Mouse (Mus musculus) spleen, postnatal 4 days (tissue): Measurements from ENCODE around the gene Ssbp3.

ENCODE experiments used
- DNase-seq, 2 experiments: peaks; one replicate each; pipeline ENCODE4 v3.0.0; 2022; ENCODE audit warnings: low spot score in 2 of 2

Ssbp3 gene

DNA sequence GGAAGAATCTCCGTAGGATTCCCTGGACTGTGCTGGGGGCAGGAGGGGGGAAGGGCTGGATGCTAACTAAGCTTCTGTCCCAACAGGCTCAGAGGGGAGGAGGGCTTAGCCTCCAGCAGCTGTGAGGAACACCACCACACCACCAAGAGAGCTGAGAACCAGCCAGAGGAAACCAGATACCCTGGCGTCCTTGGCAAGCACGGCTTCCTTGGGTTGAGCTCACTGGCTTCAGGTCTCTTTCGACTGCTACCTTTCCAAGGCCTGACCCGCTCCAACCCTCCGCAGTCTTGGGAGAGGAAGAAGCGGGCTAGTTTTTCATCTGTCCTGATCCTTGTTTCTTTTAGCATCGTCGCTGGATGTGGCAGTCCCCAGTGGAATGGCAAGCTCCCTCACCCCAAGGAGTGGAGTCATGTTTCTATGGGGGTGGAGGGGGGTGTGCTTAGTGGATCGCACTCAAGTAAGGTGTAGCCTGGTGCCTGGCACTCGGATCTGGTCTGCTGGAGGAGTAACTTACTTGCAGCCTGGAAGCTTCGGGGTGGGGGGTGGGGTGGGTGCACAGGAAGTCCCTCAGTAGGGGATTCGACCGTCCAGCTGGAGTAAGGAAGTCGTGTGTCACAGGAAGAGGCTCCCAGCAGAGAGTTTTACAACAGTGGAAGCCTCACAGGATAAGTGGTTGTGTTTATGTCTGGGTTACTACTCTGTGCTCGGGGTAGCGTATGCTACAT, 2.6 kb upstream of the Ssbp3 start:
- DNase-seq: peak in 1 of 2 experiments; percentile 69

DNA sequence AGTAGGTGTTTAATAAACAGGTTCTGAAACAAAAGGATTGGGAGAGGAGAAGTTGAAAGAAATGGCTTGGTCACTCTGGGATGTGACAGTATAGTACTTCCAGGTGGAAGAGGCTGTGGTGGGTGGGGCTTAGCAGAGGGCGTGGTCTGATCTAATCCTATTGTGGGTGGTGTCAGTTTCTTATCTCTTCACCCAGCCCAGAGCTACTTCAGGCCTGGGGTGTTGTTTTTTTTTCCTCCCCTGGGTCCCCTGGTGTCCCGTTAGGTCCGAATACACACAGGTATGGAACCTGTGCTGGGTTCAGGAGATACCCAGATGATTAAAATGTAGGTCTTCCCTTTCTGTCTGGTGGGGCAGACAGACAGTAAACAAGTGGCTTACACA, 2.1 kb upstream of the Ssbp3 start:
- DNase-seq: peak; percentile 86 to 87

DNA sequence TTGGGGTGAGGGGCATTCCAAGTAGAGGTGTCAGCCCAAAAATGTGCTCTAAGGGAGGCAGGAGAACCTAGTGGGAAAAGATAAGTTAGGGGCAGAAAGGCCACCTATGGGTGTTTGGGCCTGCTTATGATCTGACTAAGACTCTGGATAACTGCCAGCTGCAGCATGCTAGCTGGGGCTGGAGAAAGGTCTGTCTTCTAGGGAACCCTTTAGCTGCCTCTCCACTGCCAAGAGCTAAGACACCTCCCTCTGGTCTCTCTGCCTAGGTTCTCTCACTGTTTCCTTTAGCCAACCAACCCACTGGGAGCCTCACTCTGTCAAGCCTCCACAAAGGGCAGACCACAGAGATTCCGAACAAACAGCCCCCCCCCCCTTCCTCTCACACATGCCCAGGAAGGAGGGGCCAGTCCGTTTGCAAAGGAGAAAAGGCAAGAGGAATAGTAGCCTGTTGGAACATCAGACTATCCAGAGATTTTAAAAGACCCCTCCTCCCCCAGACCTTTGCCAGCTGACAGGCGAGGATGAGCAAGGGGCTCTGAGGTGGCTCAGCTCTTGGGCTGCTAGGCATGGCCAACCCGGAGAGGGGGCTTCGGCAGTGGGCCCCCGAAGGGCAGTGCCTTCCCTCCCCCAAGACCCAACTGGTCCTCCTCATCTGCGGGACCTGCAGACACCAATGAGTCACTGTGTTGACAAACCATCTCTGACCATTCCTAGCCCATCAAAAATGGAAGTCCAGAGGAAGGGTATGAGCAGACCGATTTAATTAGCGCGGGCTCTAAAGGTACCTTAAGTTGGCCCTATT, 1.4 kb upstream of the Ssbp3 start:
- peak; percentile 63 to 79 for DNase-seq

DNA sequence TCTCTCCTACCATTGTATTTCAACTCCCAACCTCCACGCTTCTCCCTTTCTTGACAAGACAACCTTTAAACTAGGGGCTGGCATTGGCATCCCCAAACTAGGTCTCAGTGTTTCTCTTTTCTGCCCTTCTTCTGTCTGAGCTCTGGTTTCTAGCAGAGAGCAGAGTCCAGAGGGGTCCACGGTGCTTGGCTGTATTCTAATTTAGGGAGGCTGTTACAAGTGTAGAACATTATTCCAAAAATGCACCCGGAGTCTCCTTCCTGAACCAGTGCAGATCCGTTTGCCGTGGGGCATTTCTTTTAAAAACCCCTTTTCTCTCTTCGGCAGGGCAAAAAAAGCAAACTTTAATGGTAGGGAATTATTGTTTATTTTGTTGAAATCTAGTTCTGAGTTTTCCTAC, 704 bp upstream of the Ssbp3 start:
- peak; percentile 32 to 70 for DNase-seq

DNA sequence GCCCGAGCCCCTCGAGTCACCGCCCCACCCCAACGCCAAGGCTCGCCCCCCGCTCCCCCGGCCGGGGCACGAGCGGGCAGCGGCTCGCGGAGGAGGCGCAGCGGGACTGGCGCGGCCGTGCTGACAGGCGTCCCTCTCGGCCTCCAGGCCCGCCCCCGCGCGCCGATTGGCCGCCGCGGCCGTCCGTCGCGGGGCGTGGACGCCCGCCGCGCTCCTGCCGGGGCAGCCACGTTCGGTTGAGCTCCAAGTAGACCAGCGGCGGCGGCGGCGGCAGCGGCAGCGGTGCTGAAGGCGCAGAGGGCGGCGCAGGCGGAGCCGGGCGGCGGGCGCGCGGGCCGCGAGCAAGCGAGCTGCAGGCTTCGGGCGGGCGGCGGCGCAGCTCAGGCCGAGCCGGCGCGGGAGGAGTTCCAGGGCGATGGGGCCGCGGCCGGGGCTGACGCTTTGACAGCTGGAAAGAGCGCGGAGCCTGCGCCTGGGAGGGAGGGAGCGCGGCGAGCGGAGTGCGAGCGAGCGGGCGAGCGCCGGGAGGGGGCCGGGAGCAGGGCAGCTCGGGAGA, 823 bp downstream of the Ssbp3 start:
- DNase-seq: peak; percentile 95 to 96

DNA sequence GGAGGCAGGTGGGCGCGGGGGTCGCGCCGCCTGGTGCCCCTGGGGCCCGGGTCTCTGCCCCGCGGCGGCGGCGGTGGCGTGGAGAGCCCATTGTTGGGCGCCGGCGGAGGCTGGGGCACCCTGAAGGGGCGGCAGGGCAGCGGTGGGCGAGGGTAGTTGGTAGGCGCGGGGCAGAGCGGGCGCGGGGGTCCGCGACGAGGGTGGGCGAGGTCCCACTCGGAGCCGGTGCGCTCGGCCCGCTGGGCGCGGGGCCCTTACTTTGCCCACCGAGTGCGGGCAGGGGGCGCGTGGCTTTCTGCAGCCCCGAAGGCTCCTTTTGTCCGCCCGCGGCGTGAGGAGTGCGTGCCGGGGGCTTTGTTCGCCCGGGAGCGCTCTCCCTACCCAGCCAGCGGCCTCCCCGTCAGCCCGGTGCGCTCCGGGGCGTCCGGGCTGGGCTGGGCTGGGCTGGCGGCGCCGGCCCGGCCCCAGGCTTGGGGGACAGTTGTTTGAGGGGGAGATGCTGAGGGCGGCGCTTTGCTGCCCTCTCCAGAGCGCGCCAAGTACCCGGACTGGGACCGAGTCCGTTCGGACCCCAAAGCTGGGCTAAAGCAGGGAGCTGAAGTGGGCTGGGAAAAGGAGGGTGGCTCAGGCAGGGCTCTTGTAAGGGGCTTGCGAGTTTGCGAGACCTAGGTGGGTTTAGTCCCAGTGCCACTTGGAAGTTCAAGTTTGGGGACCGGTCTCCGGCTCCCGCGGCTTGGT, 1.6 kb downstream of the Ssbp3 start:
- peak in 1 of 2 experiments; percentile 41 for DNase-seq

DNA sequence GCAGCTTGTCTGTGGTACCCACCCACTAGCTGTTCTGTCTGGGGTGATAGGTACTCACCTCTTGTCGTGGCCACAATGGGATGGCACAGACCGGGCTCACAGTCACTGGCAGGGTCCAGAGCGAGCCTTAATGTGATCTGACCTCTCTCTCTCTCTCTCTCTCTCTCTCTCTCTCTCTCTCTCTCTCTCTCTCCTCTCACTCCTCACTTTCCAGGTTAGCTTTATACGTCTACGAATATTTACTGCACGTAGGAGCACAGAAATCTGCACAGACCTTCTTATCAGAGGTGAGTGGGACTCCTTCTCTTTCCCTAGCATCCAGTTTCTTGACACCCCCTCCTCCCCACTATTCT, 2.2 kb downstream of the Ssbp3 start:
- no peak for DNase-seq

DNA sequence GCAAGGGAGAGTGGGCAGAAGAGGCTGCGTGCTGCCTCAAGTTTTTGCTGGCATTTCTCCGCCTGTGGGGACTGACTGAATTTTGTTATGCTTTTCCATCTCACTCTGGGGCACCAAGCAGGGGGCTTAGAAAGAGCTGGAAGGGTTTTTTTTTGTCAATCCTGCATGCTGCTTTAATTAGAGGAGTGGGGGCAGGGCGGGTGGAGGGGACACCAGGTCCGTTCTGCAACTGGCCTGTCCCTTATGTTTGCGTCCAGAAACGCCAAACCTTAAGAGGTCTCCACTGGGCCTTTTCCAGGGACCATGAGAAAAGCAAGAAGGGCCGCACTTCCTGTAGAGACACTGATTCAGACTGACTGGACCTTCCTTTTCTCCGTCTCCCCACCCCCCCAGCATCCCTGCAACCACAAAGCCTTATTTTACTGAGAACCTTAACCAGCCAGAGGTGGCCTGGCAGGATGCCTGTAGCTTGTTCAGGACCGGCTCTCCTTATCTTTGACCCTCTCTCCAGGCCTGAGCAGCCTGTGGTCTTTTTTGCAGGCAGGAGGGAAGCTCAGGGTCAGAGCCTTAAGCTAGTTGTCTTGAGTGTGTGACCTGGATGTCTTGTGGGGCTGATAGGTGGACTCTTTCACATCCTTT, 3.0 kb downstream of the Ssbp3 start:
- no peak for DNase-seq

DNA sequence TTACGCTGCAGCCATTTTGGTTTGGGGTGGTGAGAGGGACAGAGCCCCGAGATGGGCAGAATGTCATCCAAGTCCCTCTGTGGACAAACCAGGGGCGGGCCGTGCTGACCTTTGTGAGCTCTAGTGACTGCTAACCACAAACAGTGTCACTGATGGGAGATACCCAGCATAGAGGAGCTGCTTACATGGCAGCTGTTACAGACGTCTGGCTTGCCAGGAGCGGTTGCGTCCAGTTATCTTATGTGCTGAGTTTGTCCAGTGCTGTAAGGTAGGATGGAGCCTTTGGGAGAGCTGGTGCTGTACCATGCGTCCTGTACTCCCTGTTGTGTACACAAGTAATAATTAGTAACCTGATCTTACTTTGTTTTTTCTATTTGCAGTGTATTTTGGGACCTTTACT, 4.8 kb downstream of the Ssbp3 start:
- DNase-seq: no peak

DNA sequence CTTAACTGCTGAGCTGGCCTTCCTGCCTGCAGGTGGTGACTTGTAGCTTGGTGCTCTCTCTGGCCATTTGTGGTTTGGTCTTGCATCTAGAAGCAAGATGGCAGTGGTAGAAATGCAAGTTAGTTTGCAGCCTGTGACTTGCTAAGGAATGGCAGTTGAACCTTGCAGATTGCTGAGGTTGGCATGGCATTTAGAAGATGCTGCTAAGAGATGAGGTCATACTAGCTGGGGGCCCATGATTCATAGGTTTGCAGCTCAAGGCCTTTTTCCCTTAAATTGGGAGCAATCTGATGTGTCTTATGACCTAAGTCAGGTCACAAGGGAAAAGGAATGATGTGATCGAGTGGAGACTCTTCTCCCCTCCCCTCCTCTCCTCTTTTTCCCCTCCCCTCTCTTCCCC, 7.8 kb downstream of the Ssbp3 start:
- DNase-seq: no peak

DNA sequence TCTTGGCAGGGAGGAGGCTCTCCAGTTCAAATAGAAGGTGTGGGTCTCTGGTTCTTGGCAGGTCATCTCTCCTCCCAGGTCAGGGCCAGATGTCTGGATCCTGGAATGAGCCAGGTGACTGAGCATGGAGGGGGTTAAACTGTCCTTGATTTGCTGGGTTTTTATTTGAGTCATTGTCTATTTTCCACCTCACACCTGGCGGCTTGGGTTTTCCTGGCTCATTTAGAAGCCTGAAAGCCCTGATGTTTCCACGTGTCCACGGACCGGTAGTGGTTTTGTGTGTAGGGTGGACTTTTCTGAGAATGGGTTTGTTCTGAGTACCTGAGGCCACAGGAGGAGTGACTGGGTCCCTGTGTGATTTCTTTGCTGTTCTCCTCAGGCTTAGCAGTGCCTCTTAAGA, 9.6 kb downstream of the Ssbp3 start:
- DNase-seq: no peak

DNA sequence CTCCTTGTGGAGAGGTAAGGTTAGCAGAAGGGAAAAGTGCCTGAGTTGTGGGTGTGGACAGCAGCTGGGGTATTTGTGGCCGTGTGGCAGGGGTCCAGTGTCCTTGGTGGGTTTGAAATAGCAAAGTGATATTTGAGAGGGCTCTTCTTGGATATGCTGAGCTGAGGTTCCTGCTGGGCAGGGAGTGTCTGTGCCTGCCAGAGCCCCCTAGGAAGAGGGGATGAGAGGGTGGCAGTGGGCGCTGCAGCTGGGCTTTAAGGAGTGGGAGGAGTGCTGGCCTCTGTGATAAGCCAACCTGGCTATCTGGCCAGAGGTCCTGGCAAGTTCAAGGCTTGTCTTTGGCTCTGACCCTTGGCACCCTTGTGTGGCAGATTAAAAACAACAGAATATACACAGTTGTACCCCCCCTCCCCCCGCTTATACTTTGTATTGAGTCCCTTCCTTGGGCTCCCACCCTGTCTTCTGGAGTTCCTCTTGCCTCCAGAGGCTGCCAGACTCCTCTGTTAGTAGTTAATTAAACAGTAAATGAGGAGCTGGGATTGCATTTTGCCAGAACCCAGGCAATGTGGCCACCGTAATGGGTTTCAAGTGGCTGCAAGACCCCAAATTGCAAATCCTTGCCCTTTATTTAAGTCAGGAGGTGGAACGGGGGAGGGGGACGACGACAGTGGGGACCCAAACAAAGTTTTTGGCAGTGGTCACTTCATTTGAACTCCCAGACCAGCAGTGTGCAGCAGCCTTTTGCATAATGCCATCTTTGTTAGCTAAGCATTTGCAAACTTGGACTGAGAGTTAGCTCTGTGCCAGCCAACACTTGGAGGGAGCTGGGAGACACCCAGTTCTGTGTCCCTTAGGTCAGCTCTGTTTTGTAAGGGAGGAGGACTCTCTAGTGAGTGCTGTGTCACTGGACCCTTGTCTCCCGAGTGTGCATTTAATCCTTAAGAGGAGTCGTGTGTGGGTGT, 11.2 kb downstream of the Ssbp3 start:
- DNase-seq: peak in 1 of 2 experiments; percentile 63

DNA sequence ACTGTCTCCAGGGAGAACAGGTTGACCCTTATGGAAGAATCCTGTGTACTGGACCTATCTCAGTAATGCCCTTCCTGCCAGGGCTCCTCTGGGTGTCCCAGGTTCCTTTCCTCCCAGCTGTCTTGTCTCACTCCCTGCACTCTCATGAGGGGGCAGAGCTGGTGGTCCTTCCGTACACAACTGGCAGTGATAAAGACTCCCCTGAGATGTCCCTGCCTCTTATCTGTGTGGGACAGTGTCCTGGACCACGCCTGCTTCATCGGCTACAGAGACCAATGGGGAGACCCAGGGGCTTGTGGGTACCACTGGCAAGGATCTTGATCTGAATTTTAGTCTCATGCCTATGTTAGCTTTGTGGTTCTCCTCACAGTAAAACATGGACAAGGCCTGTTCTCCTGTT, 12.4 kb downstream of the Ssbp3 start:
- peak in 1 of 2 experiments; percentile 68 for DNase-seq

DNA sequence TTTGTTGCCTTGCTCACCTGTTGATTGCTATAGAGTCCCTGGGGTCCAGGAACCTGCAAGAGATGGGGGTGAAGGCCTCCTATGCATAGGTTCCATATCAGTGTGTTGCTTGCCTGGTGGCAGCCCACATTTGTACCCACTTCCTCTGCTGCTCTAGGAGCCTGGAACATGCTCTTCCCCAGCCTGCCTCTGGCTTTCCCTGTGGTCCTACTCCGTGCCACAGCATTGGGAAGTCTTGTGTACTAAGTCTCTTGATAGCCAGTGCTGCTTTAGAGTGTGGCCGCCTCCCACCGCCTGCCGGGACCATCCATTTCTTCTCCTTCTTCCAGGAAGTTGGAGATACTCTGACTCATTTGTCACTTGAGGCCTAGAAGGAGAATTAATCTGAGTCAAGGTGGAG, 13.7 kb downstream of the Ssbp3 start:
- peak in 1 of 2 experiments; percentile 60 for DNase-seq

DNA sequence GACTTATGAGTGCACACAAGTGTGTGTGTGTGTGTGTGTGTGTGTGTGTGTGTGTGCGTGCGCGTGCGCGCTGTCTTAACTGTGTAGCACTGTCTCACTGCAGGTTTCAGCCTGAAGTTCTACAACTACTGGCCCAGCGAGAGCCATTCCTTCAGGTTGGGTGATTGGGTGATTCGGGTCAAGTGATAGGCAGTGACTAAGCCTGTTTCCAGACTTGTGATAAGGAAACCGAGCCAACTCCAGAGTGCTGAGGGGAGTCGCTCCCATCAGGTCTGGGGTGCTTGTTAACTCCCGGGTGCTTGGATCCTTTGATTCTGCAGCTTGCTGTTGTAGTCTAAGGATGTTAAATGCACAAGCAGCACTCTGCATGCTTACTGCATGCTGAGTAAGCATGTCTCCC, 14.4 kb downstream of the Ssbp3 start:
- peak; percentile 43 to 60 for DNase-seq

DNA sequence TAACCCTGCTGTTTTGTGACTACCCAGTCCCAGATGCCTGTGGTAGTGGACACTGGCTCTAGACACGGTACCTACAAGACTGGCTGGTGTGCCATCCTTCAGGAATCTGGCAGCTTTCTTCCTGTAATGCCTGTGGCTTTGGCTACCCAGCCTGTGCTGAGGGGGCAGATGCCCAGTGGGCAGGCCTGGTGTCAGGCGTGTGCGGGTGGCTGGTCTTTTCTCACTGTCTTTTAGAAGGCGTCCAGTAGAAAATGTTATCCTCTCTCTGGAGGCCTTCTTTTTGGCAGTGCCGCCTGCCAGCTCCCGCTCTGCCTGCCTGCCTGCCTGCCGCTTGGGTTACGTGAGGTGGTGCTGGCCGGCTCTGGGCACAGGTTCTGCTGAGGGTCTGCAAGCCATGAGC, 15.9 kb downstream of the Ssbp3 start:
- DNase-seq: no peak

DNA sequence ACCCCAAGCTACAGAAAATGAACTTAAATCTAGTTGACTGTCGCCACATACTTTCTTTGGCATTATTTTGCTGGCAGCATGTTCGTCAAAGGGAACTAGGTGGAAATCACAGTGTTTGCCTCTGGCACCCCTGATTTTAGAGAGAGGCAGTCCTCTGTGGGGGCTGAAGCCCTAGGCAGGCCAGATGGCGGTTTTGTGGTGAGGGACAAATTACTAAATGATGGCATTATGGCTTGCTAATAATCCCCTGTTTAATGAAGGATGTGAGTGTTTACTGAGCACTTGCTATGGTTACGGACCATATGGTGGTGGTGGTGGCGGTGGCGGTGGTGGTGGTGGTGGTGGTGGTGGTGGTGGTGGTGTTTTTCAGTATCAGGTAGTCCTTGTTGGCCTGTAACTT, 16.5 kb downstream of the Ssbp3 start:
- no peak for DNase-seq

DNA sequence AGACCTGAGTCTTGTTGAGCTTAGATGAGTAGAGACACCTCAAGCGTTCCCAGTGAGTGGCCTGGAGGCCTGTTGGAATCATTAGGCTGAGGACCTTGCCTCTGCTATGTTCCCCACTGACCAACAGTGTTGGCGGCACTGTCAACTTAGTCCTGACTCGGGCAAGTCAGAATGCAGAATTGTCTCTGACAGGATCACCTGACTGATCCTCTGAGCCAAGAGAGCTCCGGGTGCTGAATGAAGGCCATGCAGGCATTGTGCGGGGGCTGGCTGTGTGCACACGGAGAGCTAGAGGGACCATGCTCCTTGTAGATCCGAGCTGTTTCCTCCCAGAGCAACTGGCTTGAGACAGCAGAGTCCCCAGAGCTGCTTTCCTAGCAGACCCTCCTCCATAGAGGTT, 18.5 kb downstream of the Ssbp3 start:
- no peak for DNase-seq

DNA sequence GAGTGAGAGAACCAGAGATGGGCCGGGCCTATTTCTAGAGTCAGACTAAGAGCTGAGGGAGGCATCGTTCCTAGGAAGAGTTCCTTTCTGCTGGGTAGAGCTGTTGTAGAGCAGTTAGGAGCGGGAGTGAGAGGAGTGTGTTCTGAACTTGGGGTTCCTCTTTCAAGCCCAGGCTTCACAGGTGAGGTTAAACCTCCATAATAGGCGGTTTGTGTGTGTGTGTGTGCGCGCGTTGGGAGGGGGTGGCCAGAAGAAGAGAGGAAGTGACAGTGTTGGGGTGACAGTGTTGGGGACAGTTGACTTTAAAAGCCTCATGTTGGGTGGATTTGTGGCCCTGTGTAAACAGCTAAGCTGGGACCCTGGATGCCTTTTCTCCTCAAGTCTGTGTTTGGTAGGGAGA, 22.1 kb downstream of the Ssbp3 start:
- DNase-seq: no peak

DNA sequence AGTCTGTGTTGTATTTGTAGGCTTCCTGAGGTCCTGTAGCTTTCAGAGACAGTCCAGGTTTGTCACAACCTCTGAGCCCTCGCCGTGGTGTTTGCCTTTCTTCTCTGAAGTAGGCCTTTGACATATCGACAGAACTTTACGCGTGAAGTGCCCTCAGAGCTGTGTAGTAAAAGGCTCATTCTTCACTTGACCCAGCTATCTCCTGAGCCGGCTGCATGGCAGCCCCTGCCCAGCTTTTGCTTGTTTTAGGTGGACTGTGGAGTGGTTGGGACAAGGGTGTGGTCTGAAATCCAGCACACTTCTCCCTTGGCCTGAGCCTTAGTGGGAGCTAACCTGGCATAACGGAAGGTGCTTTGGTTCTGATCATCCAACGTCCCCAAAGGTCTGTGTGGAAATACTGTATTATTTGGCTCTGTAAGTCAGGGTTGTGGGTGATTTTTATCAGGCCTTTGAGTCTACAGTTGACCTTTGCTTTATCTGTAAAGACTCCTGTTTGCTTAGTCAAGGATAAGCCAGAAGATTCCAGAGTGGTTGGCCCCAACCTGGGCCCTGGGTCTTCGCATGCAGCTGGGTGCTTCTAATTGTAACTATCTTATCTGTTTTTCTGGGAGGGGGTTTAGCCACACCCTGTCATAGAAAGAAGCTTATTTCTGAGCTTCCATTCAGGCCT, 23.4 kb downstream of the Ssbp3 start:
- no peak for DNase-seq
